Mouse (Mus musculus): ENCODE data around the gene Pramel6.
"Not testable (repeated sequence)": the region's sequence is repeated elsewhere in the genome, so short reads cannot be mapped to it uniquely, and the experiment has no call there.

Pramel6 gene

DNA sequence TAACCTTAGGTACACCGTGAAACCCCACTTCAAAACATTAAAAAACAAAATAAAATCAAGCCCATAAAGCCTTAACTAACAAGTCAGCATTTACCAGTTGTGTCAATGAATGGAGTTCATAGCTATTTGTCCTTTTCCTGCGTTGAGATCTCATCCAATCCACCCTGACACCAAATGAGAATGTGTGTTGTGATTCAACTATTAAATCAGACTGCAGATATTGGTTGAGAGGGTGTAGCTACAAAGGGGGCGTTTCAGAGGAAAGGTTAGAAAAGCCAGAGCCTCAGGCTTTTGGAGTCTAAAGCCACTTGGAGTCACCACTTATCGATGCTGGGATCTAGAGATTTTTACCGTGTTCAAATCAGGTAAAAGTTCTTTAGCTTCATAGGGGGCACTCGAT is at the start of gene Pramel6:
Gene Pramel6 (plus strand): TSS at position 301 of the 400 bp plus-strand sequence.
- DNase-seq: no peak

DNA sequence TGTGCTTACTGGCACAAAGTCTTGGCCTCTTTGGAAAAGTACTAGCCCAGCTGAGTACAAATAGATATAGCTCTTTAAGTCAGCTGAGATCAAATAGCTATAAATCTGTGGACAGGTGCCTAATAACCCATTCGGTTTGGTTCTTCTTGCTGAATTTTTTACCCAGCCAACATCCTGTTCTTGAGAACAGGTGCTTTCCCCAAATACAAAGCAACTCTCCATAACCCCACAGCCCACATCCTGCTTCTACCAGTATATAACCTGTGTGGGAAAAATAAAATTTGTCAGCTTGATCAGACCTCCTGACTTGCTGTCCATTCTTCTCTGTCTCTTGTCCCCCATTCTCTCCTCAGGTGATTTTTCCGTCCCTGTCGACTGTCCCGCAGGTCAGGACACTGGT is 44.6 kb upstream of the Pramel6 start:
- no peak for DNase-seq

DNA sequence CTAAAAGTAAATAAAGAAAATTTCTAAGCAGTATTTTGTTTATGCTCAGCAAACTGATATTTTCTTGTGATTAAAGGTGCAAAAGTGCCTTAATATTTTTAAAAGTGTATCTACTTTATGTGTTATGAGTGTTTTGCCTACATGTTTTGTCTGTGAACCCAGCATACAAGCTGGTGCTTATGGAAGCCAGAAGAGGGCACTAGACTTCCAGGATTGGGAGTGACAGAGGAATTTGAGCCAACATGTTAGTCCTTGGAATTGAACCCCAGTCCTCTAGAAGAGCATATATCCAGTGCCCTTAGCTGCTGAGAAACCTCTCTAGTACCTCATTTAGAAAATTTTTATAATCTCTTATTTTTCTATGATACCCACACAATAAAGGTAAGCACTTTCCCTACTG is 26.2 kb upstream of the Pramel6 start:
- DNase-seq: no peak

DNA sequence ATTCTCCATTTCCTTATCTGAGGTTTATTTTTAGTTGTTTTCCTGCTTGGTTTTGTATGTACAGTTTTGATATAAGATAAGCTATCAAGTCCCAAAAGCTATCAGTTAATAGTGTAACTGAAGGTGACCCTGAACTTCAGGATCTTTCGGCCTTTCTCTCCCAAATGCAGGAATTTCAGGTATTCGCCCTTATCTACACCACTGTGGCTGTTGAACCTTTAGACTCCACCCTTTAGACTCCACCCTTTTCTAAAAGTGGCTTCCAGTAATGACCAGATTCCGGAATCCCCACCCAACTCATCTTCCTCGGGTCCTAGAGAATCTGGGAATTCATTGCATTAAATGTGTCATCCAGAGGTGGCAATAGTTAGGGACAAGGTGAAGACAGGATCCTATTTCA is 25.2 kb upstream of the Pramel6 start:
- no peak for DNase-seq

DNA sequence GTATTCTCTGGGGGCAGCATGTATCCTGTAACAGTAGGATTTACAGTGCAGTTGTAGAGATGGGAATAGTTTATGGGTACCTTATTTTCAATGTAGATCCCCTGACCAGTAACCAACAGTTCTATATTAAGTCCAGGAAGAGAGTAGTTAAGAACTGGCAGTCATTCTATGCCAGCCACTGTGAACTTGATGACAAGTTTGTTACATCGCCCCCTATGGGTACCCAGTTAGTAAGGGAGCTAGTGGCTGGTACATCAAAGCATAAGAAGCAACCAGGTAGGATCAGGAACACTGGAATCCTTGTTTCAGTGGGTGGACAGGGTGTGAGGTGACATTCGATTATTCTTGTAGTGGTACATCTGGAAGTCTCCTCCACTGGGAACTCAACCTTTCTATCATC is 24.1 kb upstream of the Pramel6 start:
- no peak for DNase-seq

DNA sequence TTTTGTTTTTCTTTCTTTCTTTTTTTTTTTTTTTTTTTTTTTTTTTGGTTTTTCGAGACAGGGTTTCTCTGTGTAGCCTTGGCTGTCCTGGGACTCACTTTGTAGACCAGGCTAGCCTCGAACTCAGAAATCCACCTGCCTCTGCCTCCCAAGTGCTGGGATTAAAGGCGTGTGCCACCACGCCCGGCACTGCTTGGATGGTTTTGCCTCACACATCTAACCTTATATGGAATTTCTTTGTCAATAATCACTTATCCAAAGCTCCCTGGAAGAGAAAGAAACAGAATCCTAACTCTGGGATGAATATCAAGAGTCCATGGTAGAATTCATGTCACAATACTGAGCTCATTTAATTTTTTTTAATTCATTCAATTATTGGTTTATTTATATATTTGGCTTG is 9.4 kb upstream of the Pramel6 start, which contains the start of gene Pramel7:
Gene Pramel7 (minus strand): TSS at position 101 of the 400 bp plus-strand sequence.
- not testable (repeated sequence) for DNase-seq

DNA sequence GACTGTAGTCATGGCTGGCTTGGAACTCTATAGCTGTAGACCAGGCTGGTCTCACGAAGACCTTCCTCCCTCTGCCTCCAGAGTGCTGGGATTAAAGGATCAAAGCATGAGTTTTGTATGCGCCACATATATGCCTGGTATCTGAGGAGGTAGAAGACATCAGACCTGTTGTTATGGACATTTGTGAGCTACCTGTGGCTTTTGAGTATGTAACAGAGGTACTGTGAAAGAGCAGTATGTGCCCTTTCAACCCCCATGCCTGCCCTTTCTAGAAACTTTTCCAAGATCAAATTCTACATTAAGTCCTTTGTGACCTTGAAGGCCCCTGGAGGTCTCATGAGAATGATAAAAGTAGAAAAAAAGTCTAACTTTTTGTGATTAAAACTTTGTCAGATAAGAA is 8.7 kb downstream of the Pramel6 start:
- DNase-seq: no peak

DNA sequence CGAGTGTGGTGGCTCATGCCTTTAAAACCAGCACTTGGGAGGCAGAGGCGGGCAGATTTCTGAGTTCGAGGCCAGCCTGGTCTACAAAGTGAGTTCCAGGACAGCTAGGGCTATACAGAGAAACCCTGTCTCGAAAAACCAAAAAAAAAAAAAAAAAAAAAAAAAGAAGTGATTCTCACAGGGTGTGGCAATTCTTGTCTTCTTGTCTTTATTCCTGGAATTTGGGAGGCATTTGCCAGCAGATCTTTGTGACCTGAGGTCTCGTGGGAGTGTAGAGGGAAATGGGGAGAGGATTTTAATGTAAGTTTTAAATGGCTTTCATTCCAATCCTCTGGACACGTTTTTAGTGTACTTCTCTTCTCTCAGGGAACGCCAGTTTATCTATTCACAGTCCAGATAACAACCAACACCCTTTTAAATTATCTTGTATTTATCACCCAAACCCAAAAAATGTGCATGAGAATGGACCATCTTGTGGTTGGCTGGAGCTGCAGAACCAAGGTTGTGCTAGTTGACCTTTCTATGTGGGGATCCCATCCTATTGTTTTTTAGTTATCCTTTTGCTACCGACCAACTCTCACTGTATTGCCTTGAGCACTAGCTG is 9.2 kb downstream of the Pramel6 start:
- DNase-seq: no peak

DNA sequence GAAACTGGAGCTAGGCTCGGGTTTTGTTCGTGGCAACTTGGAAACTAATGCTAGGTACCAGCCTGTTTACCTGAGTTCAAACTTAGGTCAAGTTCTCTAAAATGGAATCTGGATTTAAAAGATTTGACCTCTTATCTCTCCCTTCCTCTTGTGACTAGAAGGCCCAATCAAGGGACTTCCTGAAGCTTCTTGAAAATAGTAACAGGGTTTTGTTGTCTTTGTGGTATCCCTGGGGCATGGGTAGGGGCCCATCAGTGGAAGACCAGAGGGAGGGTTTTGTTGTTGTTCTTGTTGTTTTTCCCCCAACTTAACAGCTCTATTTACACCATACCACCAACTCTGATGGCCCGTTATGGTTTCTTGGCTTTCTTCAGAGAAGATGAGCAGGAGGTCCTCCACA is 10.2 kb downstream of the Pramel6 start:
- no peak for DNase-seq

DNA sequence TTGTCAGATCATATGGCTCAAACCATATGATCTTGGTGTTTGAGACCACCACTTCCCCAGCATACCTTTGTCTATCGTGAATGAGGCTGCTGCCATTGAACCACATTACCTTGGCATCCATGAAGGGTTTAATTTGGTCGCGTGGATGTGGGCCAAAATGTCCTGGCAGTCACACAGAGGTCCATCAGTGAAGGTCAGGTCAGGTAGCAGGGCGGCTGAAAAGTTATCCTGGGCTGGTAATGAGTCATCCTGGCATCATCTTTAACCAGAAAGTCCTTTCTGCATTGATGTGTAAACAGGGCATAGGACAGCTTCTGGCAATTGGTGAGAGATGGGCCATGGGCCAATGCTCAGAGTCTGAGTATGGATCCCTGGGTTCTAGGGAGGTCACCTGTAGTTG is 14.3 kb downstream of the Pramel6 start:
- no peak for DNase-seq

DNA sequence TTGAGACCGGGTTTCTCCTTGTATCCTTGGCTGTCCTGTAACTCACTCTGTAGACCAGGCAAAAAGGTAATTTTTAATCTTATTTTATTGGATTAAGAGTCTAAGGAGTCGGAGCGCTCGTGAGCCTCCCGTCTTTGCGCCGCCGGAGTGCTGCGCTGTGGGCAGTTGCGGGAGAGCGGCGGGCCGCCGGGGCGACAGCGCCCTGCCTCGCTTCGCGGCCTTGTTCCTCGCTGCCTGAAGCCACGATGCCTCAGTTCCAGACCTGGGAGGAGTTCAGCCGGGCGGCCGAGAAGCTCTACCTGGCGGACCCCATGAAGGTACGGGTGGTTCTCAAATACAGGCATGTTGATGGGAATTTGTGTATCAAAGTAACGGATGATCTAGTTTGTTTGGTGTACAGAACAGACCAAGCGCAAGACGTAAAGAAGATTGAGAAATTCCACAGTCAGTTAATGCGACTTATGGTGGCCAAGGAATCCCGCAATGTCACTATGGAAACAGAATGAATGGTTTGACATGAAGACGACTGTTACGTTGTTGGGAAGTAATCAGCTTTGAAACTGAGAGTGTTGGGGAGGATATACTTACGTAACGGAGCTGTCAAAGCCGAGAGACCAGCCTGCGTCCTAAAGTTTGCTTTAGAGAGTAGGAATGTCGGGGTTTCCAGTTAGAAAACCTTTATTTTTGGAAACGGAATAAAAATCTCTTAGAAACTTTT is 19.7 kb downstream of the Pramel6 start:
- DNase-seq: not testable (repeated sequence)

DNA sequence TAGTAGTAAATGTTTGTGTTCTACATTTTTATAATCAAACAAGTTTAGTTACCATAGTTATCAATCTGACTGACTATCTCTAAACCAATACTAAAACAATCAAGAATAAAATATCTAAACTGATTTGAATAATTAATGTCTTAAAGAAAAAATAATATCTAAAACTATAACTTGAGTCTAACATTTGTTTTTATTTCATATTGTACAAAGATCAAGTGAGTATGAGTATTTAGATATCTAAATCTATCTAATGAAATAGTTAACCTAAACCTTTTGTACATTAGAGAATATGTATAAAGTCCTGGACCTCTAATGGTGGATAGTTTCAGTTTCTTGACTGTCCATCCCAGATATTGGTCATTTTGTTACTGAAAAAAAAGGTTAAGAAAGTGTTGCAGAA is 25.1 kb downstream of the Pramel6 start, which contains the start of gene Olfr153:
Gene Olfr153 (plus strand): TSS at position 301 of the 400 bp plus-strand sequence.
- no peak for DNase-seq

DNA sequence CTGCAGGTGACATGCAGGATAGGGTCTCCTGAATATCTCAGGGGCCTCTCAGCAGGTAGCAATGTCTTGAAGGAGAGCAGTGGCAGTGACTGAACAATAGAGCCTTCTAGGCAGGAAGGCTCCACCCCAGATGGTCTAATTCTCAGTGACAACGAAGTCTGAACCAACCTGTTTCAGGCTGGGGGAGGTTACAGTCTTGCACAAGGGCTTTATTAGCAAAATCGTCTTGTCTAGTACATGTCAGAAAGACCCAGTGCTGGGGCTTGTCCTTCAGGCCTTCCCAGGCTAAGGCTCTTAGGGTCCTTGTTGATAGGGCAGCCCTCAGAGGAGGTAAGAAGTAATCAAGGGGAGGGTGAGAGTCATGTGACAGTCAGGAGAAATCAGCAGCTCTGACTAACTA is 28.5 kb downstream of the Pramel6 start:
- DNase-seq: no peak

DNA sequence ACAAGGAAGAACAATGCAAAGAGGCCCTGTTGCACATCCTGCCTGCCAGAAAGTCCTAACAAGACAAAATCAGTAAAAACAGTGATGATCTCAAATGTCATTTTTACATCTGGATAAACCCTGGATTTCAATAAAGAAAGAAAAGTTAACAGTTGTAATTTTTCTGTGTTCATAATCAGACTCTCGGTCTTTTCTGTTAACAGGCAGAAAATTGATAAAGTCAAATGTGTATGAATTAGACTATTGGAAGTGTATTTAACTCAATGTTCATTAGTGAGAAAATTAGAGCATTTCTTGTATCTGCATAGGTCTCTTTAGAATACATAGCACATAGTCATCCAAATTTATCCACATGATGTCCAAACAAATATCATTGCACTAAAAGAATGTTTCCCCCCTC is 39.1 kb downstream of the Pramel6 start, which contains the start of gene Olfr1128:
Gene Olfr1128 (minus strand): TSS at position 101 of the 400 bp plus-strand sequence.
- no peak for DNase-seq

All from cerebellum, adult 11 months (tissue).